Mouse (Mus musculus): Measurements from ENCODE around the gene Furin.

Furin gene

GRCm38 (mm10) chr7:80343270-80344018 lies 61.8 kb downstream of the Furin start:
- no peak for DNase-seq (ENCODE audit: extremely low read depth, low read depth, low spot score)

DNA sequence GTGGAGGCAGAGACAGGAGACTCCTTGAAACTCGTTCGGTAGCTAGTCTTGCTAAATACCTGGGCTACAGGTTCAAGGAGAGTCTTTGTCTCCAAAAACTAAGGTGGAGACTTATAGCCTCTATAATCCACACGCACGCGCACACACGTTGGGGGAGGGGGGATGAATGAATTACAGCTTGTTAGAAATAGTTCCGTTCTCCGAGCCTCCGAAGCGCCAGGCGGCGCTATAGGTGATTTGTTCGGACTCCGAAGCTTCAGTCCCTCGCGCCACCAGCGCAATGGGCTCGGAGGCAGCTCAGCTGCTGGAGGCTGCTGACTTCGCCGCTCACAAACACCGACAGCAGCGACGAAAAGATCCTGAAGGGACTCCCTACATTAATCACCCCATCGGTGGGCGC lies 62.4 kb downstream of the Furin start, which contains the start of gene Hddc3:
Gene Hddc3, plus strand, starts transcription at position 247 of the 400 bp plus-strand sequence.
- peak; percentile 93 for DNase-seq (ENCODE audit: extremely low read depth, low read depth, low spot score)

- DNase-seq (ENCODE audit: extremely low read depth, low read depth, low spot score) = no peak
Observed at GRCm38 (mm10) chr7:80341793-80342192, 63.4 kb downstream of the Furin start.

- no peak for DNase-seq (ENCODE audit: extremely low read depth, low read depth, low spot score)
Observed at GRCm38 (mm10) chr7:80340793-80341192, 64.4 kb downstream of the Furin start, which contains the start of gene Unc45a. Gene Unc45a, minus strand, starts transcription at chr7:80341005.

GRCm38 (mm10) chr7:80339793-80340628 lies 65.2 kb downstream of the Furin start:
- DNase-seq (ENCODE audit: extremely low read depth, low read depth, low spot score) = no peak

- DNase-seq (ENCODE audit: extremely low read depth, low read depth, low spot score) = no peak
Observed at GRCm38 (mm10) chr7:80339371-80339770, 65.9 kb downstream of the Furin start.
